Mouse (Mus musculus) heart, adult 2 months (tissue): ENCODE results near the gene Fkbp7.

ENCODE experiments used
- CTCF ChIP-seq: fragments of 200-600 bp; IDR thresholded peaks from 2 replicates; pipeline ENCODE4 v1.8.1; 2022; ENCODE audit warnings: antibody characterized with exemption, mild to moderate bottlenecking, moderate library complexity
- EP300 ChIP-seq: fragments of 200-500 bp; IDR thresholded peaks from 2 replicates; pipeline ENCODE4 v1.6.1; 2011; ENCODE audit warnings: low read depth, low read length, control low read depth; ENCODE audit not compliant: insufficient read depth

DNA sequence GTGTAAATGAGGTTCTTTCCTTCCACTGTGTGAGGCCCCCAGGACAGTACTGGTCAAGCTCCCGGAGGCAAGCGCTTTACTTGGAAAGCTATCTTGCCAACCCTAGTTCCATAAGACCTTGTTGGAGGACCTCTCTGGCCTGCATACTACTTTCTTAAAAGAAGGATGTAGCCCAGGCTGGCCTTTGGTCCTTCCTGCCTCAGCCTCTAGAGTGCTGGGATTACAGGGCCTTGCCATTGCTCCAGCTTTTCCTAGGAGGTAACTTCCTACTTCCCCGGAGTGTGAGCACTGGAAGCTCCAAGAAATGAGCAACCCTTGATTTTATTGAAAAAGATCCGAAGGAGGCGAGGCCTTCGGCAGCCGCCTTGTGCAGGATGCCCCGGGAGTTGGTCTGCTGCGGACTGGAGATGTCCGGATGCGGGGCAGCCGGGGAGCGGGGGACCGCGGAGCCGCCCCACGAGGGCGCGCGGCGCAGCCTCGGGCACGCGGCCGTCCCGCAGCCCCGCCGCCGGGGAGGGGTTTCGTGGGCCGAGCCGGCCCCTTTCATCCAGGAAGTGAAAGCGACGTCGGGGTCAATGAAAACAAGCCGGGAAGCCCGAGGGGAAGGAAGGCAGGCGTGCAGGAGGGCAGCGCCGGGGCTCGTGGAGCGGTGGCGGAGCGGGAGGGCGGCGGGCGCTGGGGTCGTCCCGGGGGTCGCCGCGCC is 2.0 kb upstream of the Fkbp7 start, which contains the start of gene Plekha3:
- TF ChIP-seq EP300 = no peak
- TF ChIP-seq CTCF = no peak
